Mouse (Mus musculus) v-Abl transformed pro-B cells (cell line): Measurements from ENCODE around the gene Foxo3.

ENCODE experiments used
- in situ Hi-C, 2 experiments: fragments of 400-800 bp; cut with MboI; formaldehyde crosslinking; loops; one replicate each; pipeline ENCODE4 v1.15.1; 2025; ENCODE audit not compliant: unreplicated experiment in 2 of 2

Foxo3 gene

DNA sequence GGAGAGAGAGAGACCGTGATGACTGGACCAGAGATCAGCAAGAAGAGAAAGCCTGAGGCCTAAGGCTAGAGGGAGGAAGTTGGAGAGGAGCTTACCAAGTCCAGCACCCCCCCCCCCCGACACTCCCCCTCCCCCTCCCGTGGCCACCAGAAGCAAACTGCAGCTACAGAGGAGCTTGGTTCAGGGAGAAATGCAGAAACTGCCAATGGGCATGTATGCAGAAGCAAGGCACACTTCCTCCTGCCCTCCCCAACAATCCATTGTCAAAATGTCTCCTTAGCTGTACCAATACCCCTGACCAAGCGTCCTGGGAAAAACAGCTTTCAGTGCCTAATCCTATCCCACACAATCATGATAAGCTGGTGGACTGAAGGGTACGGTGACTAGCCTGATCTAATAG, 131.8 kb downstream of the Foxo3 start:
- in situ Hi-C loops = no loop called here

GRCm38 (mm10) chr10:42144176-42144575, 132.4 kb downstream of the Foxo3 start:
- in situ Hi-C loops = no loop called here

DNA sequence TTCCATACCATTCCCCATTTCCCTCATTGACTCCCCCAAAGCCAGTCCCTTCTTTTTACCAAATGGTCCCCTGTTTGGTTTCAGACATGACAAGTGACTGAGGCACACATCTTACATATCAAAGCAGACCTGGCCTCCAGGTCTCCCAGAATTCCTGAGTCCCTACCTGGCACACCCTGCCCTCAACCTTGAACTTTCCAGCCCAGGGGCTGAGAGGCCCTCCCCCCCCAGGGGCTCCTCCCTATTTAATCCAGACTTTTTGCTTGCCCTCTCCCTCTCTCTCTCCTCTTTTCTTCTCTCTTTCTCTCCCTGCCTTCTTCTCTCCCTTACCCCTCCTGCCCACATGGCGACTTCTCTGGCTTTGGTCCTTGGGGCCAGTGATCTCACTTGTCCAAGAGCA, 133.8 kb downstream of the Foxo3 start:
- in situ Hi-C loops = no loop called here

DNA sequence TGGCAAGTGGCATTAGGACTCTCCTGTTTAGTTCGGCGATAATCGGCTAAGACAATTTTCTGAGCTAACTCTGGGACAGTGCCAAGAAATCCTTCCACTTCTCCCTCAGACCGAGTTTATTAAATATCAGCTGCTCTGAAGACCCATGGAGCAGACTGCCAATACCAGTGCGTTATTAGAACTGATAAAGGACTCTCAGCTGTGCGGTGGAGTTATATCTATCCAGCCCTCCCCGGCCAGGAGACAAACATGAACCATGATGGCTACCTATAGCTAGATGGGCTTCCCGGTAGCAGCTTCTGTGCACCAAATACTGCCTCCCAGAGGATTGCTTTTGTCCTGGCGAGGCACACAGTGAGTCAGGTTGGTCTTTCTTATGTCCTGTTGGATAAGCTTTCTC, 134.5 kb downstream of the Foxo3 start:
- in situ Hi-C loops = no loop called here

GRCm38 (mm10) chr10:42139749-42140148, 136.8 kb downstream of the Foxo3 start:
- in situ Hi-C loops = no loop called here

- in situ Hi-C loops = no loop called here
These were observed 141.5 kb downstream of the Foxo3 start for GRCm38 (mm10) chr10:42134759-42135702.
